Mouse (Mus musculus): ENCODE results near the gene Actc1. TPM values are rescaled to one million over a fixed set of nuclear protein-coding genes. Genes with fewer than 3 reads are reported as not detected.

Actc1 gene
- polyA plus RNA-seq, 1 experiment from 2014 or later, result 3.1 TPM

GRCm38 (mm10) chr2:114066226-114066625 lies 12.9 kb upstream of the Actc1 start:
- no peaks in the 10 kb centered on the region for H3K4me1 ChIP-seq
- no peak for DNase-seq (ENCODE audit: low spot score)
- no peaks in the 10 kb centered on the region for H3K9me3 ChIP-seq (replicated peaks)
- H3K4me3 ChIP-seq, result no peak overlapping the region
- 84% methylated on average over 3 of the region's 3 CpGs for WGBS
- no peak overlapping the region for H3K27ac ChIP-seq (replicated peaks)
- H3K36me3 ChIP-seq, result no peaks in the 10 kb centered on the region
- no peaks in the 10 kb centered on the region for H3K27me3 ChIP-seq (ENCODE audit: low read depth, poor library complexity, severe bottlenecking)

GRCm38 (mm10) chr2:114064004-114064403 lies 10.7 kb upstream of the Actc1 start:
- WGBS, result 64% methylated on average over 2 of the region's 2 CpGs
- no peak overlapping the region for H3K27ac ChIP-seq (replicated peaks)

DNA sequence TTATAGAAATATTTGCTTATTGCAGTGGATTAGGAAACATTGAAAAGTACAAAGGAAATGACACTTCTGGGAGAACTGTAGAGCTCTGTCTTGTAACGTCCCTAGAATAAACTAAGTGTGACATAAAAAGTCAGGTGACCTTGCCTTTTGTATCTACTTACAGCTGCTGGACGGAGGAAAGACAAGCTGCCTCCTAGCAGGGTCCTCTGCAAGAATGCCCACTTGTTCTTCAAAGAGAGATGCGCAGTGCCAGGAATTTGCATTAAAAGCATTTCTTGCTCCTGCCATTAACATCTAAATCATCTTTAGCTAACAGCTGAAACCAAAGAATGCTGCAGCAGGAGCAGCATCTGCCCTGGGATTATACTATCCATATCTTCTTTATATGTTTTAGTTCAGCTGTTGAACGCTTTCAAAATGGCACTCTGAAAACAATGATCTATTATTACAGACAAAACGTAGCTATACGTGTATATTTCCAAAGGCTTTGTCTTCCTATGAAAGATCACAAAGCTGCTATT lies 6.8 kb upstream of the Actc1 start:
- 61% methylated on average over 6 of the region's 6 CpGs for WGBS
- Histone ChIP-seq H3K36me3 (no peaks in the 10 kb centered on the region), H3K9me3 (replicated peaks) (no peaks in the 10 kb centered on the region), H3K27me3 (ENCODE audit: low read depth, poor library complexity, severe bottlenecking) (no peaks in the 10 kb centered on the region; the same call in 1 of the 2 replicates), H3K27ac (replicated peaks) (no peak overlapping the region), H3K4me1 (peaks cover 14% of the 10 kb centered on the region), H3K4me3 (no peak overlapping the region)
- DNase-seq (ENCODE audit: low spot score), result no peak

More at GRCm38 (mm10) chr2:114064004-114064403, 10.7 kb upstream of the Actc1 start:
- no peaks in the 10 kb centered on the region for H3K27me3 ChIP-seq (ENCODE audit: low read depth, poor library complexity, severe bottlenecking)
- H3K9me3 ChIP-seq (replicated peaks), result no peaks in the 10 kb centered on the region
- no peak overlapping the region for H3K4me3 ChIP-seq
- H3K4me1 ChIP-seq, result peaks cover 4% of the 10 kb centered on the region
- no peak for DNase-seq (ENCODE audit: low spot score)
- H3K36me3 ChIP-seq, result no peaks in the 10 kb centered on the region

- no peak overlapping the region for H3K27ac ChIP-seq (replicated peaks)
- no peaks in the 10 kb centered on the region for H3K9me3 ChIP-seq (replicated peaks)
- H3K4me3 ChIP-seq, result no peak overlapping the region
- no peak for DNase-seq (ENCODE audit: low spot score)
- WGBS, result 82% methylated on average over 1 of the region's 1 CpGs
- peaks cover 14% of the 10 kb centered on the region for H3K4me1 ChIP-seq
- H3K27me3 ChIP-seq (ENCODE audit: low read depth, poor library complexity, severe bottlenecking), result no peaks in the 10 kb centered on the region; the same call in 1 of the 2 replicates
- no peaks in the 10 kb centered on the region for H3K36me3 ChIP-seq
Observed at GRCm38 (mm10) chr2:114059608-114060007, 6.3 kb upstream of the Actc1 start.

DNA sequence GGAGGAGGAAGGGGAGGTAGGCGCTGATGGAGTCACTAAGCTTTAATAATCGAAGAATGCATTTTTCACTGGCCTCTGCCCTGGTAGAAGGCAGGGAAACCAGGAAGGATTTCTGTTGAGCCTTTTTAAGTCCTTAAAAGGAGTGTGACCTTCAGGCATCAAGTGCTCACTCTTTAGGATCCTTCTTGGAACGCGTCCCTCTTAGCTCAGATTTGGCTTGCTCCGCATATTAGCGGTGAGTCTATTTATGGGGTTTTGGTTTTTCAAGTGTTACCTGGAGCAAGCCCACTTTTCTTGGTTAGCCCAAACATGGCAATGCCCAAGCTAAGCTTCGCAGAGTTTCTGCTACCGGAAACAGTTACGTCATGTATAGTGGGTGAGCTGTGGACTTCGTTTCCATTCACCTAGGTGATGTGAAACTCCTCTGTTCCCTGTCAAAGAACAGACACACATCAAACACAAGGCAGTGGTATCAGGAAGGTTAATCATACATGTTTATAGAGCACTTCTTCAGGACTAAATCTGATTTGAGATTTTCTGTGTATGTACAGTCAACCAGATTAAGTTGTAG lies 5.0 kb upstream of the Actc1 start:
- Histone ChIP-seq H3K9me3 (replicated peaks) (no peaks in the 10 kb centered on the region), H3K4me3 (no peak overlapping the region), H3K36me3 (no peaks in the 10 kb centered on the region), H3K27me3 (ENCODE audit: low read depth, poor library complexity, severe bottlenecking) (no peaks in the 10 kb centered on the region; the same call in 1 of the 2 replicates), H3K27ac (replicated peaks) (no peak overlapping the region), H3K4me1 (peaks cover 14% of the 10 kb centered on the region)
- 93% methylated on average over 10 of the region's 10 CpGs for WGBS
- no peak for DNase-seq (ENCODE audit: low spot score)

DNA sequence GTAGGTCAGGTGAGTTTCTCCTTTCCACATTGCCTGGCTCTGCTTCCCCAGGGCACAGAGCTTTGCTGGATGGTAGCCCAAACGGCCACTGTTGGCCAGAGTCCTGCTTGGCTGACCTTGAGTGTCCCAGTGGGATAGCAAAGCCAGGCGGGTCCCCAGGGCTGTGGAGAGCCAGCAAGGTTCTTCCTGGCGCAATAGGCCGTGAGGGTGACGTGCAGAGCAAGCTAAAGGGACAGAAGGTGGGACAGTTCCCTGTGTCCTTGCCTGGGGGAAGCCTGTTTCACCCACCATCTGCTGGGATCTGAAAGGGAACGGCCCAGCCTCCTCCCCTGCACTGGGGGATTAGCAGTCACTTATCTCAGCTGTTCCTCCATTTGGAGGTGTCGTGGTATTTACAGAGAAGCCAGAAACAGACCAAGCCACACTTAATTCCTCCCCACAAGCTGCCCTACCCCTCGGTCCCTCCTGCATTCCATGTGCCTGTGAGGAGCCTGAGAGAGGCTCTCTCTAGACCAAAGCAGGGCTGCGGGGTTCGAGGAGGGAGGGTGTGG lies 4.0 kb upstream of the Actc1 start:
- peak; percentile 15 for DNase-seq (ENCODE audit: low spot score)
- peak overlapping the region; percentile 73 for H3K27ac ChIP-seq (replicated peaks)

GRCm38 (mm10) chr2:114054129-114054528 lies 781 bp upstream of the Actc1 start:
- no peaks in the 10 kb centered on the region for H3K36me3 ChIP-seq
- no peaks in the 10 kb centered on the region; the same call in 1 of the 2 replicates for H3K27me3 ChIP-seq (ENCODE audit: low read depth, poor library complexity, severe bottlenecking)
- H3K4me3 ChIP-seq, result no peak overlapping the region
- 87% methylated on average over 4 of the region's 4 CpGs for WGBS
- no peak overlapping the region for H3K27ac ChIP-seq (replicated peaks)
- DNase-seq (ENCODE audit: low spot score), result no peak
- peaks cover 16% of the 10 kb centered on the region for H3K4me1 ChIP-seq
- H3K9me3 ChIP-seq (replicated peaks), result no peaks in the 10 kb centered on the region

More for the DNA sequence above, 4.0 kb upstream of the Actc1 start:
- no peaks in the 10 kb centered on the region; the same call in 1 of the 2 replicates for H3K27me3 ChIP-seq (ENCODE audit: low read depth, poor library complexity, severe bottlenecking)
- H3K9me3 ChIP-seq (replicated peaks), result no peaks in the 10 kb centered on the region
- peaks cover 20% of the 10 kb centered on the region for H3K4me1 ChIP-seq
- no peaks in the 10 kb centered on the region for H3K36me3 ChIP-seq
- H3K4me3 ChIP-seq, result no peak overlapping the region
- WGBS, result 22% methylated on average over 10 of the region's 10 CpGs

- no peaks in the 10 kb centered on the region for H3K9me3 ChIP-seq (replicated peaks)
- H3K4me1 ChIP-seq, result peaks cover 6% of the 10 kb centered on the region; the same call in 1 of the 2 replicates
- 92% methylated on average over 14 of the region's 14 CpGs for WGBS
- no peak overlapping the region for H3K27ac ChIP-seq (replicated peaks)
- H3K4me3 ChIP-seq, result no peak overlapping the region
- H3K36me3 ChIP-seq, result no peaks in the 10 kb centered on the region
- no peak for DNase-seq (ENCODE audit: low spot score)
- no peaks in the 10 kb centered on the region for H3K27me3 ChIP-seq (ENCODE audit: low read depth, poor library complexity, severe bottlenecking)
Observed at GRCm38 (mm10) chr2:114051871-114052241, 1.5 kb downstream of the Actc1 start.

DNA sequence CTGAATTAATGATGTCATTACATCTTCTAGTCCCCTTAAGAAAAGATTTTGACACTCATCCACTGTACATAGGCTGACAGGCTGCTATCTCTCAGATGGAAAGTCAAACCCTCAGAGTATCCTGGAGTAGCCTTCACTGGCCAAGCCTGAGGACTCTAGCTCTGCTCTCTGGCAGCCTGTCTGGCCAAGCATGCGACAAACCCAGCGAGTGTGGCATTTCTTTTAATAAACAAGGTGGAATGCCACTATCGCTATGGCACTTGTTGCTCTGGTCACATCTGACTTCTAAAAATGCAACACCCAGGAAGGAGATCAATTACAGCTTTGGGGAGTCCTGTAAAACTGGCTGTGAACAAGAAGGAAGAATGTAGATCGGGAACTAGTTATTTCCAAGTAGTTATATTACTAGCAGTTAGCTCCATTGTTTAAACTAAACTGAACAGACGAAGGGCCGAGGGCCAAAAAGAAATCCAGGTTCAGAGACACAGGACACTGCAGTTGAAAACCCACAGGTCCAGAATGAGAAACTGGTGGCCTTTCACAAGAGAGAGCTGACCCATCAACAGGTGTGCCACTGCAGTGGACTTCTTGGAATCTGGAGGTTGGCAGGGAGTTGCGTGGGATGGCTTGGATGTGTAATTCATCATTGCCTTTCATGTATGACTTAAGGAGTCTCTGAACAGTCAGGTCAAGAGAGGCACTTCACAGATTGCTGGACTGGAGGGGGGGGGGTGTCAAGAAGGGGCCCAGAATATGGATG lies 2.1 kb downstream of the Actc1 start:
- DNase-seq (ENCODE audit: low spot score), result no peak
- 96% methylated on average over 7 of the region's 7 CpGs for WGBS
- no peak overlapping the region for H3K27ac ChIP-seq (replicated peaks)

DNA sequence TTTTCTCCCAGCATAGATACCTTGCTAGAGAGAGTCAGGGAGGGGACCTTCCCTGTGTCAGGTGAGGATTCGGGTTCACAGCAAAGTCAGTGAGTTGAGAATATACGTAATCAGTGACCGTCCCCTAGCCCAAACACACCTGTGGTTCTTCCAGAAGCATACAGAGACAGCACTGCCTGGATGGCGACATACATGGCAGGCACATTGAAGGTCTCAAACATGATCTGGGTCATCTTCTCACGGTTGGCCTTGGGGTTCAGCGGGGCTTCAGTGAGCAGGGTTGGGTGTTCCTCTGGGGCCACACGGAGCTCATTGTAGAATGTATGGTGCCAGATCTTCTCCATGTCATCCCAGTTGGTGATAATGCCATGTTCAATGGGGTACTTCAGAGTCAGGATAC lies 3.2 kb downstream of the Actc1 start:
- WGBS, result 93% methylated on average over 7 of the region's 7 CpGs
- H3K27me3 ChIP-seq (ENCODE audit: low read depth, poor library complexity, severe bottlenecking), result no peaks in the 10 kb centered on the region
- no peaks in the 10 kb centered on the region for H3K9me3 ChIP-seq (replicated peaks)
- H3K27ac ChIP-seq (replicated peaks), result no peak overlapping the region
- H3K36me3 ChIP-seq, result no peaks in the 10 kb centered on the region
- no peak overlapping the region for H3K4me3 ChIP-seq
- DNase-seq (ENCODE audit: low spot score), result no peak
- H3K4me1 ChIP-seq, result peaks cover 6% of the 10 kb centered on the region; the same call in 1 of the 2 replicates

More for the DNA sequence above, 2.1 kb downstream of the Actc1 start:
- Histone ChIP-seq H3K36me3 (no peaks in the 10 kb centered on the region), H3K9me3 (replicated peaks) (no peaks in the 10 kb centered on the region), H3K27me3 (ENCODE audit: low read depth, poor library complexity, severe bottlenecking) (no peaks in the 10 kb centered on the region), H3K4me1 (peaks cover 6% of the 10 kb centered on the region; the same call in 1 of the 2 replicates), H3K4me3 (no peak overlapping the region)

DNA sequence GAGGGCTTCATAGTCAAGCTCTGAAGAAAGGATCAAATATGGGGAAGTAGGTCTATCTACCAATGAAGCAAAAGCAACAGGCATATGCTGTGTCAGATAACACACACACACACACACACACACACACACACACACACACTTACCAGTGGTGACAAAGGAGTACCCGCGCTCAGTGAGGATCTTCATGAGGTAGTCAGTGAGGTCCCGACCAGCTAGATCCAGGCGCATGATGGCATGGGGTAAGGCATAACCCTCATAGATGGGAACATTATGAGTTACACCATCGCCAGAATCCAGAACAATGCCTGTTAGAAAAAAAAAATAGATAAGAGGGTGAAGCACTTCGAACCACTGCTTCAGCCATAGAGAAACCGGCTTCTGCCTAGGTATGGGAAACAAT lies 4.0 kb downstream of the Actc1 start:
- H3K4me1 ChIP-seq, result peaks cover 6% of the 10 kb centered on the region; the same call in 1 of the 2 replicates
- H3K9me3 ChIP-seq (replicated peaks), result no peaks in the 10 kb centered on the region
- H3K27me3 ChIP-seq (ENCODE audit: low read depth, poor library complexity, severe bottlenecking), result no peaks in the 10 kb centered on the region
- no peak overlapping the region for H3K27ac ChIP-seq (replicated peaks)
- DNase-seq (ENCODE audit: low spot score), result no peak
- 92% methylated on average over 7 of the region's 7 CpGs for WGBS
- no peak overlapping the region for H3K4me3 ChIP-seq
- H3K36me3 ChIP-seq, result no peaks in the 10 kb centered on the region

DNA sequence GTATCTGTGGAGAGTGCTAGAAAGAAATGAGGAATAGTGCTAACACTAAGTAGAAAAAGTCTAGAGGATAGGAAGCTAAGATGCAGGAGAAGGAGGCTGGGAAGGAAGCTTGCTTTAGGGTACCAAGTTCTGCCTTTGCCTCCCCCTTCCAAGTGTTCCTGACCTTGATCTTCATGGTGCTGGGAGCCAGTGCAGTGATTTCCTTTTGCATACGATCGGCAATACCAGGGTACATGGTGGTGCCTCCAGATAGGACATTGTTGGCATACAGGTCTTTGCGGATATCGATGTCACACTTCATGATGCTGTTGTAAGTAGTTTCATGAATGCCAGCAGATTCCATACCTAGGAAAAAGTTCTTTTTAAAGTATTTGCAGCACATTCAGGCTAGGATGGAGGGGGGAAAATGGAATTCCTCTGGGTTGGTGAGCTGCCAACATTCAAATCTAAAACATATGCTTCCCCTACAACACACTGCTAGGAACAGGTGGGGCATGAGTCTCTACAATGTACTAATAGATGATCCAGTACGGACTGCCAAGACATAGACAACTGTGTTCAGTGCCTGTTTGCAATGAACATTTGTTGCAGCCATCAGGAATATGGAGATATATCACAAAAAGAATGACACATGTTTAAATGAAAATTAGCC lies 5.3 kb downstream of the Actc1 start:
- WGBS, result 91% methylated on average over 5 of the region's 5 CpGs
- H3K27me3 ChIP-seq (ENCODE audit: low read depth, poor library complexity, severe bottlenecking), result no peaks in the 10 kb centered on the region
- H3K4me1 ChIP-seq, result peaks cover 6% of the 10 kb centered on the region; the same call in 1 of the 2 replicates
- no peak overlapping the region for H3K27ac ChIP-seq (replicated peaks)
- H3K4me3 ChIP-seq, result no peak overlapping the region
- no peaks in the 10 kb centered on the region for H3K36me3 ChIP-seq
- no peak for DNase-seq (ENCODE audit: low spot score)
- H3K9me3 ChIP-seq (replicated peaks), result no peaks in the 10 kb centered on the region
